Mouse (Mus musculus) liver, adult 2 months (tissue): ENCODE results near the gene Zg16. TPM values are rescaled to one million over a fixed set of nuclear protein-coding genes. Genes with fewer than 3 reads are reported as not detected.
A peak's percentile ranks its signal among the peaks of the same experiment; 100 is the strongest.
"Not testable (repeated sequence)": the region's sequence is repeated elsewhere in the genome, so short reads cannot be mapped to it uniquely, and the experiment has no call there.

Experiments
- DNase-seq: peaks from one replicate; pipeline ENCODE4 v3.0.0-alpha.2; 2011; ENCODE audit warnings: low read depth, low spot score; ENCODE audit errors: extremely low read depth
- H3K27ac ChIP-seq: fragments of 200-500 bp; replicated peaks from 2 replicates; pipeline ENCODE4 v1.5.1; 2012; ENCODE audit warnings: low read depth, mild to moderate bottlenecking, control low read depth, inconsistent platforms, low read length; ENCODE audit not compliant: insufficient read depth
- H3K27me3 ChIP-seq: fragments of 200-500 bp; 2 replicates; pipeline ENCODE4 v1.6.1; 2012; ENCODE audit warnings: mild to moderate bottlenecking, moderate library complexity, low read length, inconsistent platforms; ENCODE audit not compliant: control insufficient read depth, insufficient read depth
- H3K36me3 ChIP-seq: fragments of 200-500 bp; 2 replicates; pipeline ENCODE4 v1.6.1; 2012; ENCODE audit warnings: low read length, inconsistent platforms; ENCODE audit not compliant: control insufficient read depth, insufficient read depth
- H3K4me1 ChIP-seq: fragments of 200-500 bp; 2 replicates; pipeline ENCODE4 v1.6.1; 2011; ENCODE audit warnings: low read length; ENCODE audit not compliant: control insufficient read depth, insufficient read depth
- H3K4me3 ChIP-seq: fragments of 200-500 bp; 2 replicates; pipeline ENCODE4 v1.5.1; 2011; ENCODE audit warnings: low read depth, mild to moderate bottlenecking, control low read depth, low read length, moderate library complexity; ENCODE audit not compliant: insufficient read depth
- H3K79me2 ChIP-seq: fragments of 200-500 bp; 2 replicates; pipeline ENCODE4 v1.6.1; 2012; ENCODE audit warnings: inconsistent platforms, mild to moderate bottlenecking, low read length, moderate library complexity; ENCODE audit not compliant: control insufficient read depth, insufficient read depth
- H3K9ac ChIP-seq: fragments of 200-500 bp; 2 replicates; pipeline ENCODE4 v1.6.1; 2012; ENCODE audit warnings: low read depth, mild to moderate bottlenecking, control low read depth, inconsistent platforms, low read length
- CTCF ChIP-seq: fragments of 200-500 bp; IDR thresholded peaks from 2 replicates; pipeline ENCODE4 v1.5.1; 2011; ENCODE audit warnings: low read depth, low read length, control low read depth
- POLR2A ChIP-seq: fragments of 200-500 bp; IDR thresholded peaks from 2 replicates; pipeline ENCODE4 v1.6.1; 2011; ENCODE audit warnings: low read length, control low read depth; ENCODE audit not compliant: insufficient read depth; ENCODE audit errors: extremely low read depth
- WGBS: fragments of 180-500 bp; shearing (Covaris S2); methylation state at CpG from one replicate; pipeline ENCODE4 v1.1.7; 2018; 5-methylcytosine and 5-hydroxymethylcytosine counted together
- polyA plus RNA-seq: library from polyadenylated mRNA; depleted of rRNA; stranded (reverse); fragments of >200 nt; gene quantifications from 2 replicates; pipeline ENCODE4 v1.2.3, GENCODE M21; 2012; rRNA removed
- total RNA-seq: library from RNA; depleted of rRNA; stranded (reverse); fragments of >200 nt; gene quantifications from 2 replicates; pipeline ENCODE4 v1.2.3, GENCODE M21; 2014; rRNA removed

Gene Zg16
- total RNA-seq, result 11.2 and 47.8 TPM in 2 replicates
- 1.2 and 2.3 TPM in 2 replicates for polyA plus RNA-seq

DNA sequence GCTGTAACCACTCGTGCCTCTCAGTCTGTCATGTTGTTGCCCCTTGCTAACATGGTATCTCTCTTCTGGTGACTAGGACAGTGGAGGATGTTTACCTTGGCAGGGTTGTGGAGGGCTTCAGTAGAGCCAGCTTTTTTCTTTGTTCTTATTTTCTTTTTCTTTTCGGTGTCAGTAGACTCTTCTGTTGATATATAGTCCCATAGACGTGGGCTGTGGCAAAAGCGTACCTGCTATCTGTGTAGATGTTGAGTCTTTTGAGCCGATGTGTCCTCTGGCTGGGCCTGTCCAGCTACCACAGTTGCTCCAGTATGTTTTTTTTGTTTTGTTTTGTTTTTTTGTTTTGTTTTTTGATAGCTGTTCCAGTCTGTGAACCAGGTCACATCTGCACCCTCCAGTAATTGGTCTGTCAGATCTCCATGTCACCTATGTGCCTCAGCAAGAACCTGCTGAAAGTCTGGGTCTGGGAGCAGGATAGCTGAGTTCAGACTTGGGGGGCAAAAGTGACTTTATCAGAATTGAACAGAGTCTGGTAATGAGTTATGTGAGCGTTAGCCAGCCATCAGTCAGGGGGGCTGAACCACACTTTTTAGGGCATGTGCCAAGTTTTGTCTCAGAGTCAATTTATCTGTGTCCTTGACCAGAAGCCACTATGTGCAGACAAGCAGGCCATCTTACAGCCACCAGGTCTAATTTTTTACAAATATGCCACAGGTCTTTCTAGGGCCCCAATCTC lies at the start of gene Zg16:
Gene Zg16 (minus strand): TSS at position 51 of the 733 bp plus-strand sequence.
- H3K4me1 ChIP-seq, H3K27ac ChIP-seq, H3K79me2 ChIP-seq, H3K4me3 ChIP-seq, DNase-seq, H3K9ac ChIP-seq, H3K36me3 ChIP-seq, H3K27me3 ChIP-seq: not testable (repeated sequence)
- WGBS, result 63% methylated on average over 6 of the region's 6 CpGs

DNA sequence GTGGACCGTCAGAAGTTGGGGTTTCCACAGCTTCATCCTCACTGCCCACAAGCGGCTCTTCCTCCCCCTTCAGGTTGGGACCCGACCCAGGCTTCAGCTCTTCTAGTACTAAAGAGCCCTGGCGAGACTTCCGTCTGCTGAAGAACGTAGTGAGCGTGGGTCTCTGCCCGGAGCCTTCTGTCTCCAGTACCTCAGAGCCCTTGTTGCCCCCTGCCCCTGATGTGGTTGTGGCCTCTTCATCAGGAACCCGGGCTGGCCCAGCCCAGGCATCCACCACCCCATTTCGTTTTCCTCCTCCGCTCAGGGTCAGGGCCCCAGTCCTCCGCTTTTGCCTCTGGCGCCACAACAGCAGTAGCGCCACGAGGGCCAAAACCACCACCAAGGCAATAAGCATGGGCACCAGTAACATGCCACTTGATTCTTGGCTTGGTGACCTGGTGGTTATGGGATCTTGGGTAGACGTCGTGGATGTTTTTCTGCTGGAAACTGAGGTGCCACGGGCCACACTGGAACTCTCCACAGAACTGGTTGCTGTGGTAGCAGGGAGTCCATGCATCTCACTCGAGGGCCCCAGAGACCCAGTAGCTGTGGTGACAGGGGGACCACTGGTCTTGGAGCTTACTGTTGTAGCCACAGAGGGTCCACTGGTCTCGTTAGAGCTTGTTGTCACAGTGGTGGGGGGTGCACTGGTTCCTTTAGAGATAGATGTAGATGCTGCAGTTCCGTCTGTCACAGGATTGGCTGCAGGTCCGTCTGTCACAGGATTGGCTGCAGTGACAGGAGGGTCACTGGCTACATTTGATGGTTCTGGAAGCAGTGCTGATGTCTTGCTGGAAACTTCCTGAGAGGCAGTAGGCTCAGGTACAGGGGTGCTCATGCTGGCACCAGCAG lies 49.3 kb upstream of the Zg16 start:
- TF ChIP-seq CTCF (no peak), POLR2A (no peak)
- Histone ChIP-seq H3K4me3 (no peak overlapping the region), H3K27me3 (no peaks in the 10 kb centered on the region), H3K36me3 (no peaks in the 10 kb centered on the region), H3K27ac (no peak overlapping the region), H3K4me1 (no peaks in the 10 kb centered on the region), H3K9ac (no peak overlapping the region), H3K79me2 (no peaks in the 10 kb centered on the region)
- 87% methylated on average over 22 of the region's 22 CpGs for WGBS
- DNase-seq, result no peak

- Histone ChIP-seq H3K27ac (no peak overlapping the region), H3K27me3 (no peaks in the 10 kb centered on the region), H3K4me3 (no peak overlapping the region), H3K9ac (no peak overlapping the region), H3K36me3 (no peaks in the 10 kb centered on the region), H3K79me2 (no peaks in the 10 kb centered on the region), H3K4me1 (no peaks in the 10 kb centered on the region)
- TF ChIP-seq POLR2A (no peak), CTCF (no peak)
- no peak for DNase-seq
- WGBS, result 72% methylated on average over 11 of the region's 11 CpGs
Observed at GRCm38 (mm10) chr7:127134821-127135447, 47.8 kb upstream of the Zg16 start.

DNA sequence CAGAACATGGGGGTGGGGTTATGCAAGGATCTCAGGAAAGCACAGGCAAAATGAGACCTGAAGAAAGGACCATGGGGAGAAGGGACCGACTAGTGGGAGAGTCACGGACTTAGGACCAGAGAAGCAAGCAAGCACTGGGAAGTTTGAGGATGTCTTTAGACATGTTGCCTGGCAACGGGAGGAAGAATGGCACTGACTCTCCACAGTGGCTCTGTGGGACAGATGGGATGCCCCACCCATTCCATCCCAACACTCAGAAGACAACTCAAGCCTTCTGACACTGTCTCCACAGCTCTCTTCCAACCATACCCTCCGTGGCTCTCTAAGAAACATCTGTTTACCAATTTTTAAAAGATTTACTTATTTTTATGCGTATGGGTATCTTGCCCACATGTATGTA lies 46.0 kb upstream of the Zg16 start:
- H3K79me2 ChIP-seq, result no peaks in the 10 kb centered on the region
- H3K27ac ChIP-seq, result no peak overlapping the region
- TF ChIP-seq CTCF, result no peak
- TF ChIP-seq POLR2A, result no peak
- peaks cover 3% of the 10 kb centered on the region; the same call in 1 of the 2 replicates for H3K4me1 ChIP-seq
- H3K36me3 ChIP-seq, result no peaks in the 10 kb centered on the region
- no peak overlapping the region for H3K4me3 ChIP-seq
- no peak for DNase-seq
- WGBS, result 75% methylated on average over 5 of the region's 5 CpGs
- no peaks in the 10 kb centered on the region for H3K27me3 ChIP-seq
- no peak overlapping the region for H3K9ac ChIP-seq

- DNase-seq, result peak; percentile 78
- TF ChIP-seq POLR2A, result no peak
- peak; percentile 64 for TF ChIP-seq CTCF
- Histone ChIP-seq H3K4me3 (no peak overlapping the region), H3K79me2 (no peaks in the 10 kb centered on the region), H3K27me3 (no peaks in the 10 kb centered on the region), H3K9ac (no peak overlapping the region), H3K4me1 (peaks cover 3% of the 10 kb centered on the region; the same call in 1 of the 2 replicates), H3K36me3 (no peaks in the 10 kb centered on the region), H3K27ac (no peak overlapping the region)
- 5% methylated on average over 4 of the region's 4 CpGs for WGBS
Observed at GRCm38 (mm10) chr7:127129638-127130037, 42.5 kb upstream of the Zg16 start.
